In genomic region chr7:142917659-142918058, GRCm38 (mm10) we compare ENCODE assay signal across 13 mouse cellular contexts. TPM values are rescaled to one million over a fixed set of nuclear protein-coding genes. Genes with fewer than 3 reads are reported as not detected.
"Had no signal": no experiment of that assay in that cellular context is flagged by ENCODE, and none has a peak within 500 bp of the region (broad histone marks: within the 10 kb centered on the region; RNA-seq: fewer than 3 reads in every experiment).

No protein-coding gene starts in this region.

- H3K9me3 ChIP-seq: hindbrain, embryonic 13.5 days; kidney, embryonic 15.5 days; limb, embryonic 15.5 days; liver, embryonic 12.5 days; midbrain, embryonic 12.5 days; neural tube, embryonic 13.5 days had no signal

- ATAC-seq: hindbrain, postnatal 0 days; liver, embryonic 12.5 days; midbrain, embryonic 16.5 days had no signal

- H3K4me2 ChIP-seq: hindbrain, embryonic 13.5 days; kidney, embryonic 15.5 days; limb, embryonic 15.5 days; liver, embryonic 12.5 days; midbrain, embryonic 12.5 days; neural tube, embryonic 13.5 days had no signal

- H3K27ac ChIP-seq: hindbrain, embryonic 13.5 days; hindbrain, postnatal 0 days; kidney, embryonic 15.5 days; limb, embryonic 15.5 days; liver, embryonic 12.5 days; midbrain, embryonic 12.5 days; neural tube, embryonic 13.5 days had no signal

- H3K9ac ChIP-seq: hindbrain, embryonic 13.5 days; kidney, embryonic 15.5 days; limb, embryonic 15.5 days; liver, embryonic 12.5 days; midbrain, embryonic 12.5 days; neural tube, embryonic 13.5 days had no signal

- H3K4me1 ChIP-seq: liver, embryonic 12.5 days had no signal

- H3K36me3 ChIP-seq: hindbrain, embryonic 13.5 days; kidney, embryonic 15.5 days; limb, embryonic 15.5 days; liver, embryonic 12.5 days; midbrain, embryonic 12.5 days; neural tube, embryonic 13.5 days had no signal

- H3K27me3 ChIP-seq: hindbrain, embryonic 13.5 days; midbrain, embryonic 12.5 days; neural tube, embryonic 13.5 days had no signal

- DNase-seq: kidney, adult 11 months; left cerebral cortex, postnatal 4 days; retina, postnatal 1 day; thymus, postnatal 4 days had no signal

- H3K4me3 ChIP-seq: hindbrain, embryonic 13.5 days; kidney, embryonic 15.5 days; limb, embryonic 15.5 days; liver, embryonic 12.5 days; midbrain, embryonic 12.5 days; neural tube, embryonic 13.5 days had no signal

RNA-seq across cellular contexts. Expression of gene Th, which starts 13.3 kb away (rescaled TPM):
- polyA plus RNA-seq: spleen, adult 2 months had no signal
